Mouse (Mus musculus): ENCODE measurements at regions not wholly inside any gene's neighbourhood (a gene's known extent, or its start where the extent isn't known, plus 50 kb on each side); places are given as distances from the start of the nearest gene placed in this dataset.

DNA sequence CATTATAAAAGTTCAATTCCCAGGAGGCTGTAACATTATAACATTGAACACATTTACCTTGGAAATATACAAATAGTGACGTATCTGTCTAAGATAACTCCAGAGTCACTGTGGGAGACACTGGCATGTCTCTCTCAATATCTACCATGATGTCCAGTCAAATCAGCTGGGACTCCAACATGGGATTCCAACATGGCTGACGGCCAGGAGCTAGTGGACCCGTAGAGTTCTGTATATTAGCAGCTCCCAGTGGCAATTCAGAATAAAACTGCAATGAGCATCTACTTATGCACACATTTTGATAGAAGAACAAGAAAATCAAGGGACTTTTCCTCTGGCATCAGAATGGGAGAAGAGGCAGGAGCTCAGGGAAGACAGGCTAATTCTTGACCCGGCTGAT is 123.4 kb downstream of the Tomm20 start:
- TF ChIP-seq TAL1 (IDR thresholded peaks at IDR 0.05; ENCODE audit: low read length) (no peak), GATA1 (IDR thresholded peaks at IDR 0.05; ENCODE audit: low read length) (no peak)
